9 mouse cellular contexts compared by ENCODE assay signal in genomic region chr17:78915772-78916171, GRCm38 (mm10). TPM values are rescaled to one million over a fixed set of nuclear protein-coding genes. Genes with fewer than 3 reads are reported as not detected.
DNase-seq lines count a peak whose midpoint lies in the region; ATAC-seq and TF ChIP-seq lines count a peak whose summit lies in the region.
"Had no signal": no experiment of that assay in that cellular context is flagged by ENCODE, and none has a peak within 500 bp of the region (broad histone marks: within the 10 kb centered on the region; RNA-seq: fewer than 3 reads in every experiment).

No protein-coding gene starts in this region.

- peak; percentile 46 for DNase-seq in lung, embryonic 14.5 days
- no peak for DNase-seq in lung, adult 18-20 months
- DNase-seq in induced T-regulatory cell, adult 2 months (ENCODE audit: low read depth) = peak; percentile 53
- no peak for DNase-seq in right cerebral cortex, postnatal 10 days (ENCODE audit: low spot score in 2 of 2)
- no peak for DNase-seq in gastrocnemius, postnatal 14 days
- no peak for DNase-seq in thymus, postnatal 25 days

- peak overlapping the region; percentile 91 for H3K27ac ChIP-seq in lung, embryonic 14.5 days (ENCODE audit: low read depth)
- no peak overlapping the region for H3K27ac ChIP-seq in cortical plate, adult 2 months (ENCODE audit: insufficient read depth, low read length)
- H3K27ac ChIP-seq in neural tube, embryonic 14.5 days (ENCODE audit: low read depth, low read length) = peak overlapping the region; percentile 78

- H3K36me3 ChIP-seq in lung, embryonic 14.5 days (ENCODE audit: insufficient read depth) = peaks cover 27% of the 10 kb centered on the region
- peaks cover 4% of the 10 kb centered on the region for H3K36me3 ChIP-seq in neural tube, embryonic 14.5 days (ENCODE audit: control insufficient read depth, insufficient read depth, low read length)

- WGBS in lung, embryonic 14.5 days = 52% methylated on average over 6 of the region's 6 CpGs
- 56% methylated on average over 6 of the region's 6 CpGs for WGBS in neural tube, embryonic 14.5 days

- H3K4me1 ChIP-seq in lung, embryonic 14.5 days (ENCODE audit: insufficient read depth) = no peaks in the 10 kb centered on the region
- no peaks in the 10 kb centered on the region for H3K4me1 ChIP-seq in cortical plate, adult 2 months (ENCODE audit: control insufficient read depth, insufficient read depth, low read length)
- H3K4me1 ChIP-seq in neural tube, embryonic 14.5 days (ENCODE audit: control insufficient read depth, insufficient read depth, low read length) = peaks cover 7% of the 10 kb centered on the region

- intact Hi-C loops in gastrocnemius, postnatal 14 days (cut with DNase I; ENCODE audit: low total_unique reads) = no loop called here

- H3K4me2 ChIP-seq in lung, embryonic 14.5 days = peak overlapping the region; percentile 87
- peak overlapping the region; percentile 70 for H3K4me2 ChIP-seq in neural tube, embryonic 14.5 days (ENCODE audit: low read depth, low read length)

- H3K27me3 ChIP-seq in lung, embryonic 14.5 days (ENCODE audit: insufficient read depth, low read length) = no peaks in the 10 kb centered on the region
- H3K27me3 ChIP-seq in neural tube, embryonic 14.5 days (ENCODE audit: control insufficient read depth, insufficient read depth, low read length) = no peaks in the 10 kb centered on the region

- peak; percentile 7; the same call in 1 of the 2 replicates for ATAC-seq in lung, embryonic 14.5 days (ENCODE audit: insufficient read depth)
- ATAC-seq in neural tube, embryonic 14.5 days (ENCODE audit: low read depth) = peak; percentile 16; the same call in 1 of the 2 replicates

- no peak for TF ChIP-seq CTCF in lung, embryonic 14.5 days (IDR thresholded peaks at IDR 0.05; ENCODE audit: low read depth)
- no peak for TF ChIP-seq CTCF in cortical plate, adult 2 months (IDR thresholded peaks at IDR 0.05; ENCODE audit: extremely low read depth, insufficient read depth, low read length)

- TF ChIP-seq POLR2A in cortical plate, adult 2 months (IDR thresholded peaks at IDR 0.05; ENCODE audit: extremely low read depth, insufficient read depth, low read length) = no peak

- H3K4me3 ChIP-seq in lung, embryonic 14.5 days (ENCODE audit: low read depth, low read length) = peak overlapping the region; percentile 67
- peak overlapping the region; percentile 79 for H3K4me3 ChIP-seq in cortical plate, adult 2 months (ENCODE audit: insufficient read depth, low read length)
- H3K4me3 ChIP-seq in neural tube, embryonic 14.5 days (ENCODE audit: low read depth, low read length) = peak overlapping the region; percentile 69

- peak overlapping the region; percentile 82 for H3K9ac ChIP-seq in lung, embryonic 14.5 days
- H3K9ac ChIP-seq in neural tube, embryonic 14.5 days (replicated peaks; ENCODE audit: low read depth, low read length) = peak overlapping the region; percentile 74

- H3K9me3 ChIP-seq in lung, embryonic 14.5 days (ENCODE audit: low read depth, low read length) = no peaks in the 10 kb centered on the region
- no peaks in the 10 kb centered on the region for H3K9me3 ChIP-seq in neural tube, embryonic 14.5 days (ENCODE audit: control insufficient read depth, low read length)

RNA-seq across cellular contexts. Expression of gene Cebpzos, which starts 0.5 kb away (rescaled TPM):
- polyA plus RNA-seq in lung, embryonic 14.5 days (2014; fragmentation: Nextera tagmentation; extraction: Ambion mirVana) = 77.4 and 85.6 TPM in 2 replicates
- 41.0 and 41.7 TPM in 2 replicates for polyA plus RNA-seq in cortical plate, adult 2 months (2012; rRNA removed)
- polyA plus RNA-seq in neural tube, embryonic 14.5 days (2014; fragmentation: Nextera tagmentation; extraction: Ambion mirVana) = 114 and 118 TPM in 2 replicates
- total RNA-seq in gastrocnemius, postnatal 14 days (2021) = 10 to 100 TPM; 42.7 to 43.9 TPM

RNA-seq across cellular contexts. Expression of gene Sult6b1, which starts 9.0 kb away (rescaled TPM):
- 0.16 and 0.17 TPM in 2 replicates for polyA plus RNA-seq in lung, embryonic 14.5 days (2014; fragmentation: Nextera tagmentation; extraction: Ambion mirVana)
- polyA plus RNA-seq in cortical plate, adult 2 months (2012; rRNA removed) = 0.19 TPM in 1 of 2 replicates, not detected in the other
- polyA plus RNA-seq in neural tube, embryonic 14.5 days (2014; fragmentation: Nextera tagmentation; extraction: Ambion mirVana) = not detected in 2 replicates
- not detected for total RNA-seq in gastrocnemius, postnatal 14 days (2021)
- total RNA-seq: hematopoietic stem cell, adult 5-6 weeks had no signal

RNA-seq across cellular contexts. Expression of gene Cebpz, which starts 21.1 kb away (rescaled TPM):
- polyA plus RNA-seq in lung, embryonic 14.5 days (2014; fragmentation: Nextera tagmentation; extraction: Ambion mirVana) = 56.6 and 61.2 TPM in 2 replicates
- polyA plus RNA-seq in cortical plate, adult 2 months (2012; rRNA removed) = 20.8 and 22.2 TPM in 2 replicates
- 43.5 and 45.3 TPM in 2 replicates for polyA plus RNA-seq in neural tube, embryonic 14.5 days (2014; fragmentation: Nextera tagmentation; extraction: Ambion mirVana)
- 10 to 100 TPM; 16.0 to 16.9 TPM for total RNA-seq in gastrocnemius, postnatal 14 days (2021)

RNA-seq across cellular contexts. Expression of gene Ndufaf7, which starts 21.2 kb away (rescaled TPM):
- polyA plus RNA-seq in lung, embryonic 14.5 days (2014; fragmentation: Nextera tagmentation; extraction: Ambion mirVana) = 57.6 and 59.3 TPM in 2 replicates
- 50.6 and 58.1 TPM in 2 replicates for polyA plus RNA-seq in cortical plate, adult 2 months (2012; rRNA removed)
- polyA plus RNA-seq in neural tube, embryonic 14.5 days (2014; fragmentation: Nextera tagmentation; extraction: Ambion mirVana) = 62.5 and 68.8 TPM in 2 replicates
- total RNA-seq in gastrocnemius, postnatal 14 days (2021) = 10 to 100 TPM; 28.0 to 29.7 TPM

RNA-seq across cellular contexts. Expression of gene Eif2ak2, which starts 33.4 kb away (rescaled TPM):
- 8.4 and 9.2 TPM in 2 replicates for polyA plus RNA-seq in lung, embryonic 14.5 days (2014; fragmentation: Nextera tagmentation; extraction: Ambion mirVana)
- 2.4 and 2.9 TPM in 2 replicates for polyA plus RNA-seq in cortical plate, adult 2 months (2012; rRNA removed)
- polyA plus RNA-seq in neural tube, embryonic 14.5 days (2014; fragmentation: Nextera tagmentation; extraction: Ambion mirVana) = 1.3 and 2.8 TPM in 2 replicates
- 1 to 10 TPM; 5.1 to 5.4 TPM for total RNA-seq in gastrocnemius, postnatal 14 days (2021)

Comparison
In these comparisons a context has a peak if more than half of its experiments do, and no peak if none do; other contexts are left out.
1. DNase-seq: peak in lung, embryonic 14.5 days (single experiment) and induced T-regulatory cell, adult 2 months (single experiment); none in lung, adult 18-20 months (0 of 2), right cerebral cortex, postnatal 10 days (0 of 2), gastrocnemius, postnatal 14 days (single experiment) and thymus, postnatal 25 days (single experiment).
2. Peak in every context shown above with its lines, with median percentiles within 50 percentile points of each other: H3K4me3 ChIP-seq.